In the genomic region with DNA sequence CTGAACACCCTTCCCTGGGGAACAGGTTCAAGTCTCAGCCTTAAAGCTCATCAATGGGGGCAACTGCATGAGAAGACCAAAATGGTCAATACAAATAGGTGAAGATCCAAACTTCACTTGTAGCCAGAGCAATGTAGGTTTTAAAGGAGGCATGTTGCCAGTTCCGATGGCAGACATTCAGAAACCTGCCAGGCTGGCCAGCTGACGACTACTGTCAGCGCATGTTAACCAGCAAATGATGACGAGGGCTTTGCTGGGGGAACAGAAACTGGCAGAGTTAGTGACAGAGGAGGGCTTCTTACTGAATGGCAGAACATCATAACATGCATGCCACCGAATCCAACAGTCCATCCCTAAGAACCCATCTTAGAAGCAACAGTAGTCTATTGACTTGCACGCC, we compare ENCODE assay signal across 16 mouse cellular contexts. TPM values are rescaled to one million over a fixed set of nuclear protein-coding genes. Genes with fewer than 3 reads are reported as not detected.
DNase-seq lines count a peak whose midpoint lies in the region; ATAC-seq lines count a peak whose summit lies in the region.
"Had no signal": no experiment of that assay in that cellular context is flagged by ENCODE, and none has a peak within 500 bp of the region (broad histone marks: within the 10 kb centered on the region; RNA-seq: fewer than 3 reads in every experiment).

No protein-coding gene starts in this region.

- no peak for ATAC-seq in forebrain, embryonic 16.5 days
- ATAC-seq in kidney, embryonic 16.5 days (ENCODE audit: low FRiP score, low TSS enrichment): no peak

- peak; percentile 69 for DNase-seq in left cerebral cortex, postnatal 4 days
- no peak for DNase-seq in left cerebral cortex, adult 11 months (ENCODE audit: low spot score)
- DNase-seq in brain, adult 2 months (ENCODE audit: low read depth, low spot score): peak; percentile 52
- DNase-seq in cerebellum, adult 18-20 months: peak; percentile 25 to 33
- no peak for DNase-seq in embryo, embryonic 10 days (ENCODE audit: low spot score)
- DNase-seq: heart, adult 2 months; kidney, adult 9 months; right cerebral cortex, postnatal 4 days; thymus, adult 18-20 months had no signal

- peak overlapping the region; percentile 16; the same call in 1 of the 2 replicates for H3K27ac ChIP-seq in forebrain, embryonic 16.5 days (ENCODE audit: low read length)
- no peak overlapping the region for H3K27ac ChIP-seq in kidney, embryonic 16.5 days (ENCODE audit: low read length)
- H3K27ac ChIP-seq: embryonic facial prominence, embryonic 13.5 days; heart, adult 2 months; hindbrain, embryonic 14.5 days; left cerebral cortex, adult 2 months; limb, embryonic 12.5 days; liver, embryonic 15.5 days had no signal

- 33% methylated on average over 6 of the region's 6 CpGs for whole genome bisulfite sequencing in forebrain, embryonic 16.5 days
- 89% methylated on average over 6 of the region's 6 CpGs for WGBS in kidney, embryonic 16.5 days

- no peaks in the 10 kb centered on the region for H3K36me3 ChIP-seq in forebrain, embryonic 16.5 days (ENCODE audit: control insufficient read depth, insufficient read depth)
- H3K36me3 ChIP-seq in kidney, embryonic 16.5 days (ENCODE audit: insufficient read depth, low read length): no peaks in the 10 kb centered on the region
- H3K36me3 ChIP-seq: embryonic facial prominence, embryonic 13.5 days; limb, embryonic 12.5 days; liver, embryonic 15.5 days had no signal

- H3K4me1 ChIP-seq in forebrain, embryonic 16.5 days (replicated peaks; ENCODE audit: control insufficient read depth, insufficient read depth, low read length): peaks cover 28% of the 10 kb centered on the region
- no peaks in the 10 kb centered on the region for H3K4me1 ChIP-seq in kidney, embryonic 16.5 days (ENCODE audit: insufficient read depth, low read length)
- H3K4me1 ChIP-seq: liver, embryonic 15.5 days had no signal

- peak overlapping the region; percentile 41 for H3K4me2 ChIP-seq in forebrain, embryonic 16.5 days (ENCODE audit: low read length)
- no peak overlapping the region for H3K4me2 ChIP-seq in kidney, embryonic 16.5 days (replicated peaks; ENCODE audit: low read depth, low read length)
- H3K4me2 ChIP-seq: embryonic facial prominence, embryonic 13.5 days; limb, embryonic 12.5 days; liver, embryonic 15.5 days had no signal

- H3K9ac ChIP-seq in forebrain, embryonic 16.5 days (replicated peaks; ENCODE audit: low read depth, low read length): no peak overlapping the region
- no peak overlapping the region for H3K9ac ChIP-seq in kidney, embryonic 16.5 days (replicated peaks; ENCODE audit: low read length)
- H3K9ac ChIP-seq: embryonic facial prominence, embryonic 13.5 days; hindbrain, embryonic 14.5 days; limb, embryonic 12.5 days; liver, embryonic 15.5 days had no signal

- H3K27me3 ChIP-seq in forebrain, embryonic 16.5 days (replicated peaks; ENCODE audit: control insufficient read depth, insufficient read depth, low read length): peaks cover 6% of the 10 kb centered on the region; the same call in 1 of the 2 replicates
- peaks cover 40% of the 10 kb centered on the region for H3K27me3 ChIP-seq in kidney, embryonic 16.5 days (ENCODE audit: insufficient read depth, low read length)

- no peaks in the 10 kb centered on the region for H3K9me3 ChIP-seq in forebrain, embryonic 16.5 days (ENCODE audit: control insufficient read depth, low read length)
- H3K9me3 ChIP-seq in kidney, embryonic 16.5 days (ENCODE audit: low read length): no peaks in the 10 kb centered on the region
- H3K9me3 ChIP-seq: embryonic facial prominence, embryonic 13.5 days; limb, embryonic 12.5 days; liver, embryonic 15.5 days had no signal

- H3K4me3 ChIP-seq in forebrain, embryonic 16.5 days (replicated peaks; ENCODE audit: low read length): peak overlapping the region; percentile 14
- H3K4me3 ChIP-seq in kidney, embryonic 16.5 days (ENCODE audit: low read length): no peak overlapping the region
- H3K4me3 ChIP-seq: embryonic facial prominence, embryonic 13.5 days; heart, adult 2 months; left cerebral cortex, adult 2 months; limb, embryonic 12.5 days; liver, embryonic 15.5 days had no signal

- intact Hi-C loops in left cerebral cortex, postnatal 4 days (cut with DNase I): no loop called here

RNA-seq across cellular contexts. Expression of a gene that starts 2.9 kb away (rescaled TPM):
- total RNA-seq in left cerebral cortex, postnatal 4 days (2021): 100 to 1,000 TPM; 154 to 163 TPM
- polyA plus RNA-seq in forebrain, embryonic 16.5 days (2015; fragmentation: Nextera tagmentation; extraction: Ambion mirVana): 78.5 and 86.5 TPM in 2 replicates
- 2.4 and 2.7 TPM in 2 replicates for polyA plus RNA-seq in kidney, embryonic 16.5 days (2015; fragmentation: Nextera tagmentation; extraction: Ambion mirVana)

Comparison
In these comparisons a context has a peak if more than half of its experiments do, and no peak if none do; other contexts are left out.
1. DNase-seq: peak in left cerebral cortex, postnatal 4 days (single experiment), brain, adult 2 months (single experiment) and cerebellum, adult 18-20 months (2 of 2); none in left cerebral cortex, adult 11 months (single experiment) and embryo, embryonic 10 days (single experiment).
2. RNA of a gene that starts 2.9 kb away (polyA plus RNA-seq): 78.5 to 86.5 TPM in forebrain, embryonic 16.5 days; 2.4 to 2.7 TPM in kidney, embryonic 16.5 days; every median in the first group is over 10 times any median in the second.